8 mouse cellular contexts compared by ENCODE assay signal in genomic region chr11:51539759-51540282, GRCm38 (mm10). TPM values are rescaled to one million over a fixed set of nuclear protein-coding genes. Genes with fewer than 3 reads are reported as not detected.
A peak's percentile ranks its signal among the peaks of the same experiment; 100 is the strongest.
DNase-seq lines count a peak whose midpoint lies in the region; ATAC-seq lines count a peak whose summit lies in the region.

No protein-coding gene starts in this region.

- intact Hi-C loops in gastrocnemius, postnatal 14 days (cut with DNase I; ENCODE audit: low total_unique reads): loop anchor here (5.0 to 10.0 kb wide), 2 partner anchors 93 to 215 kb away; no protein-coding TSS in a partner anchor

- ATAC-seq in inflammation-experienced regulatory T-cells, adult 6 months: peak; percentile 97
- ATAC-seq in megakaryocyte-erythroid progenitor cell, adult 5-6 weeks (replicated peaks; ENCODE audit: low FRiP score, low TSS enrichment, poor library complexity, severe bottlenecking): peak; percentile 93

- DNase-seq in adrenal gland, adult (ENCODE audit: inconsistent age in 2 of 2, low spot score in 1 of 2): peak; percentile 93 to 98
- peak; percentile 99 for DNase-seq in embryo, embryonic 10.5 days (ENCODE audit: low spot score)
- peak; percentile 95 for DNase-seq in gastrocnemius, postnatal 14 days
- peak; percentile 74 to 97 for DNase-seq in left cerebral cortex, adult 9 months (ENCODE audit: low spot score in 2 of 2)
- peak; percentile 86 for DNase-seq in right cerebral cortex, postnatal 25 days
- DNase-seq in urinary bladder, postnatal 36 days (ENCODE audit: low spot score in 2 of 2): peak; percentile 90 to 93

RNA-seq across cellular contexts. Expression of gene Phykpl, which starts 44.7 kb away (rescaled TPM):
- 10 to 100 TPM; 18.1 to 21.5 TPM for total RNA-seq in gastrocnemius, postnatal 14 days (2021)
- 10 to 100 TPM; 25.2 to 33.5 (median 27.6) TPM for polyA plus RNA-seq in inflammation-experienced regulatory T-cells, adult 6 months (2017; shearing (Covaris generic))
- total RNA-seq in megakaryocyte-erythroid progenitor cell, adult 5-6 weeks (2014; fragmentation: Nextera tagmentation): 30.5 and 34.7 TPM in 2 replicates
- total RNA-seq in megakaryocyte-erythroid progenitor cell, adult 5-6 weeks (2017): 8.8 and 19.9 TPM in 2 replicates

Comparison
In these comparisons a context has a peak if more than half of its experiments do, and no peak if none do; other contexts are left out.
1. Peak in every context shown above with its lines: DNase-seq and ATAC-seq.